In the genomic region with DNA sequence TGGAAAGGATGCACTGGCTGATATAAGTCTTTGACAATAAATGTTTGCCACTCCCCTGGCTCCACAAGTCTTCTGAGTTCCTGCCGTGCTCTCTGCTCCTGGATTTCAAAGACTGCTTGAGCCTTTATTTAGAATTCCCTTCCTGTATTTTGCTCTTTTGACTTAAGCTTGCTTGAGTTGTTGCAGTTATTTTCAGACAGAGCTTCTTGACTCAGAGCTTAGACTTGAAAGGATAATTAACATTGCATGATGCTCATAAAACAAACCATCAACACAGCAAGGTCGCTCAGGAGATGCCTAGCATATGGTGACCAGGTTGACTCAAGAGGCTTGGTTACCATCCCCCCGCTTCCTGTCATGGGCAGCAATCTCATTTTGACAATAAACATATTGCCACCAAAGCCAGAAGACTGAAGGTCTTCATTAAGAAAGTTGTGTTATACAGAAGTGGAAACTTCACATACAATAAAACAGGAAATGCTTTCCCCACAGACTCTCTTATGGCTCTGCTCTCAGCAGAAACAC, we compare ENCODE assay signal across 21 mouse cellular contexts.
A peak's percentile ranks its signal among the peaks of the same experiment; 100 is the strongest.
DNase-seq lines count a peak whose midpoint lies in the region; ATAC-seq and TF ChIP-seq lines count a peak whose summit lies in the region.
"Had no signal": no experiment of that assay in that cellular context is flagged by ENCODE, and none has a peak within 500 bp of the region (broad histone marks: within the 10 kb centered on the region; RNA-seq: fewer than 3 reads in every experiment).

No protein-coding gene starts in this region.

- DNase-seq in kidney, postnatal 0 days (ENCODE audit: low spot score) = peak; percentile 60
- no peak for DNase-seq in kidney, adult 9 months
- peak; percentile 39 for DNase-seq in embryo, embryonic 11 days
- DNase-seq in forelimb bud, embryonic 11.5 days (ENCODE audit: low read depth, low spot score) = peak; percentile 66
- no peak for DNase-seq in thymus, postnatal 36 days
- DNase-seq: adrenal gland, postnatal 36 days; cerebellum, adult 18-20 months; cerebellum, postnatal 36 days; gastrocnemius, postnatal 14 days; heart, adult 18-20 months; heart, postnatal 4 days; lung, adult 2 months; right cerebral cortex, postnatal 4 days; thymus, adult 18-20 months had no signal

- 60% methylated on average over 3 of the region's 3 CpGs for WGBS in kidney, postnatal 0 days
- WGBS in limb, embryonic 15.5 days = 27% methylated on average over 3 of the region's 3 CpGs

- no peak overlapping the region for H3K4me2 ChIP-seq in kidney, postnatal 0 days (ENCODE audit: low read length)
- H3K4me2 ChIP-seq in limb, embryonic 15.5 days = no peak overlapping the region
- H3K4me2 ChIP-seq: forebrain, embryonic 12.5 days; hindbrain, embryonic 15.5 days; liver, embryonic 12.5 days had no signal

- no peak overlapping the region for H3K4me3 ChIP-seq in kidney, postnatal 0 days (replicated peaks; ENCODE audit: low read depth, low read length)
- H3K4me3 ChIP-seq in limb, embryonic 15.5 days = no peak overlapping the region
- H3K4me3 ChIP-seq: forebrain, embryonic 12.5 days; hindbrain, embryonic 15.5 days; liver, embryonic 12.5 days had no signal

- H3K36me3 ChIP-seq in kidney, postnatal 0 days (ENCODE audit: insufficient read depth, low read length) = no peaks in the 10 kb centered on the region
- H3K36me3 ChIP-seq in limb, embryonic 15.5 days = no peaks in the 10 kb centered on the region
- H3K36me3 ChIP-seq: forebrain, embryonic 12.5 days; hindbrain, embryonic 15.5 days; liver, embryonic 12.5 days had no signal

- H3K27me3 ChIP-seq in kidney, postnatal 0 days (ENCODE audit: insufficient read depth, low read length) = no peaks in the 10 kb centered on the region
- no peaks in the 10 kb centered on the region for H3K27me3 ChIP-seq in limb, embryonic 15.5 days
- H3K27me3 ChIP-seq: CH12.LX; forebrain, embryonic 12.5 days; hindbrain, embryonic 15.5 days; liver, embryonic 12.5 days had no signal

- H3K4me1 ChIP-seq in kidney, postnatal 0 days (replicated peaks; ENCODE audit: insufficient read depth, low read length) = no peaks in the 10 kb centered on the region
- peaks cover 15% of the 10 kb centered on the region for H3K4me1 ChIP-seq in limb, embryonic 15.5 days
- H3K4me1 ChIP-seq: forebrain, embryonic 12.5 days; liver, embryonic 12.5 days had no signal

- H3K9me3 ChIP-seq in kidney, postnatal 0 days (replicated peaks; ENCODE audit: low read length) = no peaks in the 10 kb centered on the region
- no peaks in the 10 kb centered on the region for H3K9me3 ChIP-seq in limb, embryonic 15.5 days
- H3K9me3 ChIP-seq: forebrain, embryonic 12.5 days; hindbrain, embryonic 15.5 days; liver, embryonic 12.5 days had no signal

- no peak for TF ChIP-seq CTCF in kidney, postnatal 0 days (IDR thresholded peaks at IDR 0.05; ENCODE audit: low read depth)

- no peak overlapping the region for H3K9ac ChIP-seq in kidney, postnatal 0 days (ENCODE audit: low read depth, low read length)
- H3K9ac ChIP-seq in limb, embryonic 15.5 days = no peak overlapping the region
- H3K9ac ChIP-seq: forebrain, embryonic 12.5 days; hindbrain, embryonic 15.5 days; liver, embryonic 12.5 days had no signal

- H3K27ac ChIP-seq in kidney, postnatal 0 days = no peak overlapping the region; the same call in 1 of the 2 replicates
- H3K27ac ChIP-seq in limb, embryonic 15.5 days = peak overlapping the region; percentile 68
- H3K27ac ChIP-seq: forebrain, embryonic 12.5 days; hindbrain, embryonic 15.5 days; liver, embryonic 12.5 days had no signal

- no peak for ATAC-seq in kidney, postnatal 0 days (replicated peaks; ENCODE audit: low FRiP score, low read depth)
- no peak for ATAC-seq in limb, embryonic 15.5 days (ENCODE audit: insufficient number of reproducible peaks, low FRiP score, low TSS enrichment, low read depth)
- ATAC-seq in inflammation-experienced regulatory T-cells, adult 6 months = no peak
- ATAC-seq: intestine, postnatal 0 days; liver, embryonic 12.5 days had no signal

Comparison
In these comparisons a context has a peak if more than half of its experiments do, and no peak if none do; other contexts are left out.
1. DNase-seq: peak in kidney, postnatal 0 days (single experiment), embryo, embryonic 11 days (single experiment) and forelimb bud, embryonic 11.5 days (single experiment); none in kidney, adult 9 months (single experiment) and thymus, postnatal 36 days (0 of 2).